Mouse (Mus musculus): ENCODE measurements around the gene Zc2hc1b.

The Zc2hc1b gene

GRCm38 (mm10) chr10:13116706-13117665 lies 60.8 kb downstream of the Zc2hc1b start:
- in situ Hi-C loops (cut with MboI, MseI): no loop called here

GRCm38 (mm10) chr10:13115030-13115429 lies 62.8 kb downstream of the Zc2hc1b start:
- in situ Hi-C loops (cut with MboI, MseI): no loop called here

- in situ Hi-C loops (cut with MboI, MseI): no loop called here
Observed at GRCm38 (mm10) chr10:13113641-13114040, 64.2 kb downstream of the Zc2hc1b start.

GRCm38 (mm10) chr10:13112849-13113248 lies 65.0 kb downstream of the Zc2hc1b start:
- in situ Hi-C loops (cut with MboI, MseI): no loop called here

GRCm38 (mm10) chr10:13109781-13110180 lies 68.0 kb downstream of the Zc2hc1b start:
- in situ Hi-C loops (cut with MboI, MseI): no loop called here

- in situ Hi-C loops (cut with MboI, MseI): no loop called here
Observed at GRCm38 (mm10) chr10:13108847-13109246, 69.0 kb downstream of the Zc2hc1b start.

GRCm38 (mm10) chr10:13108021-13108548 lies 69.7 kb downstream of the Zc2hc1b start:
- in situ Hi-C loops (cut with MboI, MseI): no loop called here

GRCm38 (mm10) chr10:13106909-13107624 lies 70.8 kb downstream of the Zc2hc1b start:
- in situ Hi-C loops (cut with MboI, MseI): no loop called here

- in situ Hi-C loops (cut with MboI, MseI): no loop called here
Observed at GRCm38 (mm10) chr10:13103838-13104237, 74.0 kb downstream of the Zc2hc1b start.

GRCm38 (mm10) chr10:13102360-13102759 lies 75.5 kb downstream of the Zc2hc1b start:
- in situ Hi-C loops (cut with MboI, MseI): no loop called here

- in situ Hi-C loops (cut with MboI, MseI): no loop called here
Observed at GRCm38 (mm10) chr10:13100061-13100648, 77.7 kb downstream of the Zc2hc1b start.
